Mouse (Mus musculus) lung, adult 2 months (tissue): ENCODE data around the gene Mrpl19. TPM values are rescaled to one million over a fixed set of nuclear protein-coding genes. Genes with fewer than 3 reads are reported as not detected.

Experiments used
- DNase-seq: peaks from one replicate; pipeline ENCODE4 v3.0.0; 2022
- H3K4me1 ChIP-seq: fragments of 200-500 bp; 2 replicates; pipeline ENCODE4 v1.6.1; 2011; ENCODE audit warnings: low read length; ENCODE audit not compliant: control insufficient read depth, insufficient read depth
- H3K4me3 ChIP-seq: fragments of 200-500 bp; replicated peaks from 2 replicates; pipeline ENCODE3; 2011; ENCODE audit warnings: low read depth, mild to moderate bottlenecking, control low read depth, low read length; ENCODE audit errors: extremely low read depth
- CTCF ChIP-seq: fragments of 200-500 bp; IDR thresholded peaks from 2 replicates; pipeline ENCODE4 v1.5.1; 2011; ENCODE audit warnings: mild to moderate bottlenecking, low read length, control low read depth; ENCODE audit not compliant: insufficient read depth
- POLR2A ChIP-seq: fragments of 200-500 bp; IDR thresholded peaks from 2 replicates; pipeline ENCODE4 v1.6.1; 2011; ENCODE audit warnings: low read depth, mild to moderate bottlenecking, control low read depth, low read length, borderline replicate concordance; ENCODE audit errors: extremely low read depth
- WGBS: fragments of 180-500 bp; shearing (Covaris S2); methylation state at CpG from one replicate; pipeline ENCODE4 v1.1.7; 2018; 5-methylcytosine and 5-hydroxymethylcytosine counted together
- polyA plus RNA-seq: library from polyadenylated mRNA; depleted of rRNA; stranded (reverse); fragments of >200 nt; gene quantifications from 2 replicates; pipeline ENCODE4 v1.2.3, GENCODE M21; 2012

Gene Mrpl19
- polyA plus RNA-seq, 1 experiment = 2.8 TPM

GRCm38 (mm10) chr6:81975971-81976621 lies 10.3 kb upstream of the Mrpl19 start:
- DNase-seq = peak; percentile 72
- no peak overlapping the region for H3K4me3 ChIP-seq
- H3K4me1 ChIP-seq = no peaks in the 10 kb centered on the region
- 32% methylated on average over 7 of the region's 7 CpGs for WGBS
- TF ChIP-seq CTCF (peak; percentile 87), POLR2A (no peak)

GRCm38 (mm10) chr6:81972595-81972994 lies 6.8 kb upstream of the Mrpl19 start:
- H3K4me1 ChIP-seq = no peaks in the 10 kb centered on the region
- no peak for TF ChIP-seq POLR2A
- no peak for TF ChIP-seq CTCF

GRCm38 (mm10) chr6:81971196-81971595 lies 5.4 kb upstream of the Mrpl19 start:
- Histone ChIP-seq H3K4me1 (no peaks in the 10 kb centered on the region), H3K4me3 (no peak overlapping the region)
- WGBS = 85% methylated on average over 7 of the region's 7 CpGs
- no peak for DNase-seq
- TF ChIP-seq CTCF (no peak), POLR2A (no peak)

More at GRCm38 (mm10) chr6:81972595-81972994, 6.8 kb upstream of the Mrpl19 start:
- no peak overlapping the region for H3K4me3 ChIP-seq
- 81% methylated on average over 8 of the region's 8 CpGs for WGBS
- no peak for DNase-seq

- Histone ChIP-seq H3K4me3 (peak overlapping the region; percentile 90), H3K4me1 (peaks cover 4% of the 10 kb centered on the region)
- TF ChIP-seq CTCF (no peak), POLR2A (no peak)
- no peak for DNase-seq
- 42% methylated on average over 2 of the region's 2 CpGs for WGBS
Measured at GRCm38 (mm10) chr6:81966068-81966544, 348 bp upstream of the Mrpl19 start.

- H3K4me3 ChIP-seq = no peak overlapping the region
- H3K4me1 ChIP-seq = peaks cover 3% of the 10 kb centered on the region
- DNase-seq = no peak
- TF ChIP-seq POLR2A = no peak
- TF ChIP-seq CTCF = no peak
- WGBS = 89% methylated on average over 1 of the region's 1 CpGs
Measured at GRCm38 (mm10) chr6:81960284-81960683, 5.5 kb downstream of the Mrpl19 start.

- no peak for DNase-seq
- H3K4me1 ChIP-seq = no peaks in the 10 kb centered on the region; the same call in 1 of the 2 replicates
- 85% methylated on average over 8 of the region's 8 CpGs for WGBS
- TF ChIP-seq CTCF (no peak), POLR2A (no peak)
- no peak overlapping the region for H3K4me3 ChIP-seq
Measured at GRCm38 (mm10) chr6:81959866-81960265, 5.9 kb downstream of the Mrpl19 start.

GRCm38 (mm10) chr6:81957992-81958391 lies 7.8 kb downstream of the Mrpl19 start:
- Histone ChIP-seq H3K4me3 (no peak overlapping the region), H3K4me1 (no peaks in the 10 kb centered on the region)
- DNase-seq = no peak
- TF ChIP-seq POLR2A (no peak), CTCF (no peak)
- 82% methylated on average over 11 of the region's 11 CpGs for WGBS

- no peak for DNase-seq
- no peaks in the 10 kb centered on the region for H3K4me1 ChIP-seq
- 93% methylated on average over 4 of the region's 4 CpGs for WGBS
- H3K4me3 ChIP-seq = no peak overlapping the region
- TF ChIP-seq POLR2A (no peak), CTCF (no peak)
Measured at GRCm38 (mm10) chr6:81956399-81956798, 9.4 kb downstream of the Mrpl19 start.

- Histone ChIP-seq H3K4me1 (no peaks in the 10 kb centered on the region), H3K4me3 (no peak overlapping the region)
- no peak for DNase-seq
- 75% methylated on average over 5 of the region's 5 CpGs for WGBS
- no peak for TF ChIP-seq CTCF
- no peak for TF ChIP-seq POLR2A
Measured at GRCm38 (mm10) chr6:81955133-81955532, 10.6 kb downstream of the Mrpl19 start.

GRCm38 (mm10) chr6:81946906-81947305 lies 18.9 kb downstream of the Mrpl19 start:
- WGBS = 94% methylated on average over 6 of the region's 6 CpGs
- no peaks in the 10 kb centered on the region for H3K4me1 ChIP-seq
- TF ChIP-seq CTCF (no peak), POLR2A (no peak)
- no peak for DNase-seq
- H3K4me3 ChIP-seq = no peak overlapping the region
